Mouse (Mus musculus) C2C12 (cell line): ENCODE data around the gene Rnpepl1.

Experiments used
- CTCF ChIP-seq: IDR thresholded peaks from one replicate; pipeline ENCODE4 v1.5.1; 2011; ENCODE audit not compliant: control insufficient read depth, insufficient read depth, insufficient read length
- MAX ChIP-seq: IDR thresholded peaks from one replicate; pipeline ENCODE4 v1.6.1; 2011; ENCODE audit warnings: mild to moderate bottlenecking, control low read depth

GRCm38 (mm10) chr1:92935054-92935962 lies 24.7 kb downstream of the Rnpepl1 start:
- TF ChIP-seq CTCF (no peak), MAX (no peak)
